ENCODE assay signal across 8 mouse cellular contexts in the genomic region with DNA sequence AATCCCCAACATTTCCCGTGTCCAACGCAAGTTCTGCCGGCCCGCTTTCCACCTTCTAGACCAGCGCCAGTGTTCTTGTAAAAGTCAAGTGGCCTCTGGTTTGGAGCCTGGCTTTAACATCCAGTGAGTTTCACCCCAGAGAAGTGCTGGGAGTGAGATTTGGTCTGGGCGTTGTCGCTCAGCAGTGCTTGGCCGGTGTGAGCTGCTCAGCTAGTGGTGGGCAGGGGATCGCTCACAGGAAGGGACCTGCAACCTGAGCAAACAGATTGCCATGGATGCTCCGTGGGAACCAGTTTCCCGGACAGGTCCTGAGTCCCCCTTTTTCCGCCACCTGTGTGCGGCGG. TPM values are rescaled to one million over a fixed set of nuclear protein-coding genes. Genes with fewer than 3 reads are reported as not detected.
A peak's percentile ranks its signal among the peaks of the same experiment; 100 is the strongest.
DNase-seq lines count a peak whose midpoint lies in the region; ATAC-seq and TF ChIP-seq lines count a peak whose summit lies in the region.

No protein-coding gene starts in this region.

- H3K9ac ChIP-seq in heart, embryonic 11.5 days (ENCODE audit: low read depth, low read length) = peak overlapping the region; percentile 65; the same call in 1 of the 2 replicates
- H3K9ac ChIP-seq in hindbrain, postnatal 0 days (replicated peaks; ENCODE audit: low read length) = peak overlapping the region; percentile 52; the same call in 1 of the 2 replicates
- no peak overlapping the region; the same call in 1 of the 2 replicates for H3K9ac ChIP-seq in midbrain, embryonic 14.5 days (replicated peaks; ENCODE audit: low read length)

- no peaks in the 10 kb centered on the region for H3K9me3 ChIP-seq in heart, embryonic 11.5 days (replicated peaks; ENCODE audit: control insufficient read depth, low read length)
- no peaks in the 10 kb centered on the region for H3K9me3 ChIP-seq in embryonic facial prominence, embryonic 10.5 days
- H3K9me3 ChIP-seq in hindbrain, postnatal 0 days (ENCODE audit: low read length) = no peaks in the 10 kb centered on the region
- no peaks in the 10 kb centered on the region for H3K9me3 ChIP-seq in midbrain, embryonic 14.5 days (ENCODE audit: control insufficient read depth, low read length)

- peak overlapping the region; percentile 57; the same call in 1 of the 2 replicates for H3K27ac ChIP-seq in heart, embryonic 11.5 days (ENCODE audit: low read depth, low read length)
- H3K27ac ChIP-seq in embryonic facial prominence, embryonic 10.5 days (replicated peaks) = peak overlapping the region; percentile 85; the same call in 1 of the 2 replicates
- H3K27ac ChIP-seq in hindbrain, postnatal 0 days = no peak overlapping the region
- H3K27ac ChIP-seq in midbrain, embryonic 14.5 days (replicated peaks; ENCODE audit: low read depth, low read length) = no peak overlapping the region

- peaks cover 9% of the 10 kb centered on the region; the same call in 1 of the 2 replicates for H3K4me1 ChIP-seq in heart, embryonic 11.5 days (ENCODE audit: control insufficient read depth, insufficient read depth, low read length)
- peaks cover 26% of the 10 kb centered on the region for H3K4me1 ChIP-seq in embryonic facial prominence, embryonic 10.5 days
- H3K4me1 ChIP-seq in hindbrain, postnatal 0 days (ENCODE audit: insufficient read depth, low read length) = no peaks in the 10 kb centered on the region
- H3K4me1 ChIP-seq in midbrain, embryonic 14.5 days (ENCODE audit: control insufficient read depth, insufficient read depth, low read length) = peaks cover 16% of the 10 kb centered on the region

- H3K4me2 ChIP-seq in heart, embryonic 11.5 days = peak overlapping the region; percentile 69
- H3K4me2 ChIP-seq in hindbrain, postnatal 0 days (ENCODE audit: low read depth, low read length) = peak overlapping the region; percentile 96
- H3K4me2 ChIP-seq in midbrain, embryonic 14.5 days (ENCODE audit: low read length) = peak overlapping the region; percentile 96

- no peak for TF ChIP-seq CTCF in hindbrain, postnatal 0 days (IDR thresholded peaks at IDR 0.05; ENCODE audit: low read depth)

- H3K36me3 ChIP-seq in heart, embryonic 11.5 days (ENCODE audit: control insufficient read depth, insufficient read depth, low read length) = no peaks in the 10 kb centered on the region
- no peaks in the 10 kb centered on the region for H3K36me3 ChIP-seq in embryonic facial prominence, embryonic 10.5 days (replicated peaks)
- no peaks in the 10 kb centered on the region for H3K36me3 ChIP-seq in hindbrain, postnatal 0 days (ENCODE audit: insufficient read depth, low read length)
- no peaks in the 10 kb centered on the region for H3K36me3 ChIP-seq in midbrain, embryonic 14.5 days (ENCODE audit: control insufficient read depth, insufficient read depth, low read length)

- no peak for DNase-seq in heart, postnatal 14 days
- DNase-seq in embryonic facial prominence, embryonic 10.5 days (ENCODE audit: low spot score) = no peak
- peak; percentile 26 for DNase-seq in hindbrain, postnatal 0 days (ENCODE audit: low spot score)
- DNase-seq in midbrain, embryonic 14.5 days = no peak
- DNase-seq in urinary bladder, postnatal 25 days (ENCODE audit: low spot score) = no peak
- no peak for DNase-seq in testis, postnatal 14 days (ENCODE audit: low spot score)
- DNase-seq in urinary bladder, postnatal 10 days (ENCODE audit: low spot score) = no peak

- peak overlapping the region; percentile 80 for H3K4me3 ChIP-seq in heart, embryonic 11.5 days (ENCODE audit: low read depth, low read length)
- peak overlapping the region; percentile 80 for H3K4me3 ChIP-seq in embryonic facial prominence, embryonic 10.5 days
- peak overlapping the region; percentile 76 for H3K4me3 ChIP-seq in hindbrain, postnatal 0 days (ENCODE audit: low read length)
- peak overlapping the region; percentile 61 for H3K4me3 ChIP-seq in midbrain, embryonic 14.5 days (replicated peaks; ENCODE audit: low read depth, low read length)

- no peaks in the 10 kb centered on the region for H3K27me3 ChIP-seq in heart, embryonic 11.5 days (ENCODE audit: control insufficient read depth, insufficient read depth, low read length)
- H3K27me3 ChIP-seq in embryonic facial prominence, embryonic 10.5 days (replicated peaks; ENCODE audit: low read depth, poor library complexity, severe bottlenecking) = peaks cover 26% of the 10 kb centered on the region
- H3K27me3 ChIP-seq in hindbrain, postnatal 0 days (ENCODE audit: insufficient read depth, low read length) = no peaks in the 10 kb centered on the region
- no peaks in the 10 kb centered on the region for H3K27me3 ChIP-seq in midbrain, embryonic 14.5 days (ENCODE audit: control insufficient read depth, insufficient read depth, low read length)

- intact Hi-C loops in heart, postnatal 14 days (cut with DNase I) = no loop called here

- ATAC-seq in heart, embryonic 11.5 days (replicated peaks; ENCODE audit: insufficient number of reproducible peaks, low FRiP score, low TSS enrichment) = peak; percentile 61
- ATAC-seq in hindbrain, postnatal 0 days = peak; percentile 64
- ATAC-seq in midbrain, embryonic 14.5 days (ENCODE audit: low FRiP score, low TSS enrichment) = no peak

- WGBS in heart, embryonic 11.5 days (ENCODE audit: insufficient replicate concordance) = 1% methylated on average over 14 of the region's 14 CpGs
- under 1% methylated on average over 14 of the region's 14 CpGs for WGBS in embryonic facial prominence, embryonic 10.5 days
- 2% methylated on average over 14 of the region's 14 CpGs for WGBS in hindbrain, postnatal 0 days
- under 1% methylated on average over 14 of the region's 14 CpGs for WGBS in midbrain, embryonic 14.5 days

RNA-seq across cellular contexts. Expression of a gene that starts 0.4 kb away (rescaled TPM):
- polyA plus RNA-seq in heart, embryonic 11.5 days (2014; fragmentation: Nextera tagmentation; extraction: Ambion mirVana) = 10.1 and 10.3 TPM in 2 replicates
- under 1 TPM; 0.17 to 0.22 TPM for total RNA-seq in heart, postnatal 14 days (2021)
- polyA plus RNA-seq in embryonic facial prominence, embryonic 10.5 days (2016; fragmentation: Nextera tagmentation; extraction: Ambion mirVana) = 7.0 and 8.7 TPM in 2 replicates
- total RNA-seq in hindbrain, postnatal 0 days (2014; rRNA removed) = 11.8 and 19.4 TPM in 2 replicates
- polyA plus RNA-seq in hindbrain, postnatal 0 days (2015; fragmentation: Nextera tagmentation; extraction: Ambion mirVana) = 13.6 and 14.1 TPM in 2 replicates
- 6.3 and 8.4 TPM in 2 replicates for polyA plus RNA-seq in midbrain, embryonic 14.5 days (2014; fragmentation: Nextera tagmentation; extraction: Ambion mirVana)

Comparison
In these comparisons a context has a peak if more than half of its experiments do, and no peak if none do; other contexts are left out.
1. H3K27ac ChIP-seq: peak in heart, embryonic 11.5 days (single experiment) and embryonic facial prominence, embryonic 10.5 days (single experiment); none in hindbrain, postnatal 0 days (single experiment) and midbrain, embryonic 14.5 days (single experiment).
2. Peak in every context shown above with its lines, with median percentiles within 50 percentile points of each other: H3K4me2 ChIP-seq and H3K4me3 ChIP-seq.